Comparison of ENCODE assay signal across 18 mouse cellular contexts in genomic region chr10:106775571-106775970, GRCm38 (mm10).
"Had no signal": no experiment of that assay in that cellular context is flagged by ENCODE, and none has a peak within 500 bp of the region (broad histone marks: within the 10 kb centered on the region; RNA-seq: fewer than 3 reads in every experiment).

No protein-coding gene starts in this region.

- H3K36me3 ChIP-seq: neural tube, embryonic 13.5 days had no signal

- H3K9me3 ChIP-seq: neural tube, embryonic 13.5 days had no signal

- H3K4me1 ChIP-seq: neural tube, embryonic 13.5 days had no signal

- H3K27me3 ChIP-seq: neural tube, embryonic 13.5 days had no signal

- ATAC-seq: liver, postnatal 0 days had no signal

- H3K4me2 ChIP-seq: liver, embryonic 11.5 days; lung, embryonic 14.5 days; midbrain, embryonic 11.5 days; neural tube, embryonic 13.5 days had no signal

- H3K27ac ChIP-seq: kidney, postnatal 0 days; layer of hippocampus, adult 2 months; liver, embryonic 14.5 days; neural tube, embryonic 13.5 days had no signal

- H3K4me3 ChIP-seq: layer of hippocampus, adult 2 months; neural tube, embryonic 13.5 days had no signal

- DNase-seq: kidney, adult 2 months; kidney, postnatal 25 days; layer of hippocampus, adult 9-11 months; liver, postnatal 0 days; lung, embryonic 14.5 days; lung, postnatal 10 days; lung, postnatal 36 days; midbrain, embryonic 14.5 days; retina, postnatal 1 day; right cerebral cortex, postnatal 25 days; spleen, adult 18-20 months; thymus, postnatal 25 days had no signal

- H3K9ac ChIP-seq: liver, embryonic 14.5 days; liver, postnatal 0 days; lung, embryonic 14.5 days; neural tube, embryonic 13.5 days had no signal
